Mouse (Mus musculus) gastrocnemius, postnatal 25 days (tissue): ENCODE results near the gene Sec16b. TPM values are rescaled to one million over a fixed set of nuclear protein-coding genes. Genes with fewer than 3 reads are reported as not detected.
A peak's percentile ranks its signal among the peaks of the same experiment; 100 is the strongest.

ENCODE experiments used
- DNase-seq: peaks from one replicate; pipeline ENCODE4 v3.0.0; 2022
- total RNA-seq, 2 experiments: library from RNA; stranded (reverse); gene quantifications; 1 replicate in 1 of 2; 2 replicates in 1 of 2; pipeline ENCODE4 v1.2.3; 2021

Sec16b gene
- total RNA-seq, 2 experiments from 2014 or later = 1.2 to 1.8 TPM

GRCm38 (mm10) chr1:157513559-157513958, 7.0 kb downstream of the Sec16b start:
- DNase-seq = no peak

DNA sequence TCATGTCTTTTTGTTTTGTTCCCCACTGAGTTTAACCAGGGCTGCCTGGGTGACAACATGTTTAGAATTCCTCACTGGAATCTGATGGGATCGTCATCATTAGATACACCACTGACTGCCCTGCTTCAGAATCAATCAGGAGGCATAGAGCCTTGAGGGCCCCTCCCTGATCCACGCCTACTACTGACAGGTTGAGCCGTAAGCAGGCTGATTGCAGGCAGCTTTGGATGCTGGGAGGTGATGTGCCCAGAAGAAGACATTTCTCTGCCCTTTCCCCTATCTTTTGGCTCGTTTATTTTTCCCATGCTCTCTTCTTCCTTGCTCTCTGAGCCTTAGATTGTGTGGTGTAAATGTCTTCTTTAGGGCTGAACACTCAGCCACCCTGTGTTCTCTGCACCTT, 7.8 kb downstream of the Sec16b start:
- DNase-seq = no peak

- DNase-seq = no peak
Measured at GRCm38 (mm10) chr1:157516838-157517808, 10.6 kb downstream of the Sec16b start.

GRCm38 (mm10) chr1:157518111-157518523, 11.6 kb downstream of the Sec16b start:
- DNase-seq = no peak

DNA sequence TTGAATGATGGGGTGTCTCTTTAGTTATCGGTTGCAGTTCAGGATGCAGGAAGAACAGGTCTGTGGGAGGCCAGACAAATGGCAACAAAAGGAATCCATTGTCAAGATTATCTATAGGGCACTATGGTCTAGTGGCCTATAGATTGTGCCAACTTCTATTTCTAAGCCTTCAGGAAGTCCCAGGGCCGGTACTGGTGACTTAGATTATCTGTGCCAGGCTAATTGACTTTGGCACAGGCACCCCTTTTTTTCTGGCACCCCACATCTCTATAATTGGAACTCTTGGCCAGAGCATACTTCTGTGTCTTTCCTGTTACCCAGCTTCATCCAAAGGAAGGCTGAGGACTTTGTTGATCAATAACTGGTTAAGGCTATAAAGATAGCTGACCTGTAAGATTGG, 12.9 kb downstream of the Sec16b start:
- DNase-seq = no peak

DNA sequence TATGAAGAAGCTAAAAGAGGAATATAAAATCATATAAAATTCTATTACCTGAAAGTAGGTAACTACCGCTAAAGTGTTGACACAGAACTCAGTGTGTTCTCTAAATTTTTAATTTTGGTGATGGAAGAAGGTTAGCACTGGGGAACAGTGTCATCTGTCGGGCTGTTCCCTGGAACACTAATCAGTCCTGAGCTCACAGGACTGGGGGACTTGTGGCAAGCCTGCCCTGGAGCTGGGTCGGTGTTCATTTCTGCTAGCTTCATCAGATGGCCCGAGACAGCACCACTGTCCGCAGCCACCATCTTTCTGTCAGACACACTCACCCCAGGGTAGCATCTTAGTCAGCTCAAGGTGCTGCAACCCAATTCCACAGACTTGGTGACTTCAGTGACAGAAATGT, 15.8 kb downstream of the Sec16b start:
- no peak for DNase-seq

DNA sequence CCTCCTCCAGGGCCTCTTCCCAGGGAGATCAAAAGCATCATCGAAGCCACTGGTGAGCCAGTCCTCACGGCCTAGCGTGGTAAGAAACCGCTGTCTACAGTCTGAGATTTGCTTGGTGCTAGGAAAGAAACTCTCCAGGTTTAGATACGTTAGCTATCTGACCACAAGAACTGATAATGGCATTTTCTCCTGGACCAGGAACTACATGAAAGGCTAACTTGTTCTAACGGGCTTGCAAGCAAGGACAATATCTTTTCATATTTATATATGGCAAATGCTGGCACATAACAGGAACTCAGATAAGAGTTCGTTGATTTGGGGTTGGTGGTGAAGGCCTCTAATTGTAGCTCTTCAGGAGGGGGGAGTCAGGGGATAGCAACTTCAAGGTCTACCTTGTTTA, 18.2 kb downstream of the Sec16b start:
- DNase-seq = no peak

DNA sequence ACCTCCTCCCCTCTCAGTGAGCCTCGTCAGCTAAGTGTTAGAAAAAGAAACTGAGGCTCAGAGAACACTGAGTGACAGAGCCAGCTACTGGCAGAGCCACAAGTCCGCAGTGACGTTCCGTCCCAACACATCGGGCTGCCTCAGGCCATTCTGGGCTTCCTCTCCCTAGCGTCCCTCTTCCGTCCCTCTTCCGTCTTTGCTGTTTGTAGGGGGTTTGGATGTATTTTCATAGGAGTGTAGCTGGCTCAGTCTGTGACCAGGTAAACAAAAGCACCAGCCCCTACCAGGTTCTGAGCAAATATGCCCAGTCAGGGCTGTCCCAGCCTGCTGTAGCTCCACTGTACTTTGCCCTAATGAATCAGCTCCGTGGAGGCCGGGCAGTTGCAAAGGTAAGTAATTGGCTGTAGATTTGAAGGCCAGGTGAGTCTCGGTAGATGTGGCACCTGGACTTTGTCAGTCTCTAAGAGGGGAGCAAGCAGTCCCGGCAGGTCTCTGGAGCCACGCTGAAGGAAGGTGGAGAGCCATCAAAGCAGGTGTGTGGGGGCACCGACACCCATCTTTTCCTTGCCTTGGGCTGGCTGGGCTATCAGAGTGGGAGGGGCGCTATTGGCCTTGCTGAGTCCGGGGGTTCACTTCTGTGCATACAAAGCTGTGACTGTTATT, 19.3 kb downstream of the Sec16b start:
- DNase-seq = no peak

DNA sequence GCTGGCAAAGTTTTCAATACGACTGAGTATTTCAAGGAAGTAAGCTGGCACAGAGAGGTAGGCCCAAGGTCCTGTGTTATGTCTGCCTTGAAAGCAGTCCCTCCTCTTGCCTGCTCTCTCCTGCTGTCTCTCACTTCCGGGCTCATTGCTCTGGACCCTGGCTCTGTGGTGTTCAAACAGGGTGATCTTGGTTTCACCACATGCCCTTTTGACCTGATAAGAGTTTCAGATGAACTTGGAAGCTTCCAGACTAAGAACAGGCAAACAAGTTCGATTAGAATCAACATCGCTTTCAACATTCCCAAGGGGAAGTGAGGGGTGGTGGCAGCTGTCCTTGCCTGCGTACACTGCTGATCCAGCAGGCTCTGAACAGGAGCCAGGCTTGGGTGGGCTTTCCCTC, 20.1 kb downstream of the Sec16b start:
- no peak for DNase-seq

DNA sequence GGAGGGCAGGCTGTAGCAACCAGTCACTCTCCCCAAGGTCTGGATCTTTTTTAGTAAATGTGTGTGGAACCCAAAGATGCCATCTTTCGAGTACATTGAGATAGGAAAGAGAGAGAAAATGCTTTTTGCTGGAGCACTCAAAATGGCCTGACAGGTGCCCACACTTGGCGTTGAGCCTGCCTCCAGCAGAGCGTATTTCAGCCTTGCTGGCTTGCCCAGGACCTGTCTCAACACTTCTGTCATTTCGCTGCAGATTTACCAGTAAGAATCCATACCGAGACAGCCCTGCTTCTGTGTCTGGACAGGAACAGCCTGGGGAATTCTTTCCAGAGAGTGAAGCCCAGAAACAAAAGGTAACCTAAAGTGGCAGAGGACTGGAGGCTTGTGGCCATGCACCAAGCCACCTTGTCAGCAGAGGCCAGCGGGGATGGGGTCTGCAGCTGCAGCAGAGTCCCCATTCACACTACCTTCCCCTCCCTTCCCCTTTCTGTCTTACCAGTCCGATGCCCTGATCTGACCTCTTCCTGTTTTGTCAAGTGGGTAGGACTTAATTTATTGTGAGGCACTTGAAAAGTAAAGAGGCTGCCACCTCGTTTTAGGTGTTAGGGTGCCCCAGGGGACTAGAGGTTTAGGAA, 26.4 kb downstream of the Sec16b start:
- DNase-seq = no peak

GRCm38 (mm10) chr1:157535571-157535970, 29.0 kb downstream of the Sec16b start:
- DNase-seq = no peak

DNA sequence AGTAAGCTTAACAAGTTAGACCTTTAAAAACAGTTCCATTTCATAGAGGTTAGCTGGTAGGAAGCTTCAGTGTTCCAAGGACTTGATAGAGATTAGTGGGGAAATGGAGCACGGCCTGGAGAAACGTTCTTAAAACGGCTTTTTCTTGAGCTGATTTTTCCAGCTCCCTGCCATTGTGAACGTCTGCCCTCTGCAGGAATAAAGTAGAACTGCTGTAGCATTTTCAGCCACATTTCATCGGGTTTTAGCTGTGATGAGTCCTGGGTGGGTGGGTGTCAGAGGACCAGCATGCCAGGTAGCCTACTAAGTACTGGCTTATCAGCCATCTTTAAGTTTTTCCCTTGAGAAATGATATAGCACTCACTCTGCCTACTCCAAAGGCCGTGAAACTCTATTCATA, 29.9 kb downstream of the Sec16b start:
- DNase-seq = no peak

DNA sequence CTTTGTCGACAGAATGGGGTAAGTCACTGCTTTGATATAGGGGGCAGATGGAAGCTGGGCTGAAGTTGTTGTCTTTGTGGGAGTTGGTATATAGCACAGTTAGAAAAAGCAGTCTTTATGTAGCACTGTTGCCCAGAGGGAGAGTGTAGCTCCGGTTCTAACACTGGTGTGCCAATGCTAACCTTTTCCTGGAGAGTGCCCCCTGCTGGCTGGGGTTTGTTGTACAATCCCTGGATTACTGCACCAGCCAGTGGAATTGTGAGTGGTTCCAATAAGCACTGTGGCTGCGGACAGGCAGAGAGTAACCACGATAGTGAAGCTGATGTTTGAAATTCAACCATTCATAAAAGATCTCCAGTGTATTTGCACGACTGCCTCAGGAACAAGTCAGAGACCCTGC, 31.1 kb downstream of the Sec16b start:
- no peak for DNase-seq

GRCm38 (mm10) chr1:157545056-157545455, 38.5 kb downstream of the Sec16b start:
- DNase-seq = no peak

GRCm38 (mm10) chr1:157547658-157548057, 41.1 kb downstream of the Sec16b start:
- DNase-seq = no peak

- DNase-seq = no peak
Measured at GRCm38 (mm10) chr1:157549721-157550120, 43.2 kb downstream of the Sec16b start.

GRCm38 (mm10) chr1:157552749-157553451, 46.4 kb downstream of the Sec16b start:
- peak; percentile 13 for DNase-seq

- no peak for DNase-seq
Measured at GRCm38 (mm10) chr1:157554163-157554562, 47.6 kb downstream of the Sec16b start.

- no peak for DNase-seq
Measured at GRCm38 (mm10) chr1:157554686-157555530, 48.4 kb downstream of the Sec16b start.

DNA sequence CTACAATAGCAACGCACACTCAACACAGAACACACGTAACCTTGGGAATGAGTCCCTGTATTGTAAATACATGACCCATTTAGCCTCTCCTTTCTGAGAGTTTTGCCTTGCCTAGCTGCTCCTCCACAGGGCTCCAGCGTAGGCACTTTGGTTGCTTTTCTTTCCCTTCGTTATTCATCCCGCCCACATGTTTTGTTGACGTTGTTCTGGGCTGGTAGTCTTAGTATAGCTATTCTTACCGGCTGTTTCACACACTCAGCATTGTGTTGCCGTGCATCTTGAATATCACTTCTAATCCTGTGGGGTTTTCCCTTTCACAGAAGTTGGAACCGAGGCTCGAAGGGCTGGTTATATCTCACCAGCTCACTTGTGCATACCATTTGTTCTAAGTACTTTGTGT, 49.2 kb downstream of the Sec16b start:
- DNase-seq = no peak

DNA sequence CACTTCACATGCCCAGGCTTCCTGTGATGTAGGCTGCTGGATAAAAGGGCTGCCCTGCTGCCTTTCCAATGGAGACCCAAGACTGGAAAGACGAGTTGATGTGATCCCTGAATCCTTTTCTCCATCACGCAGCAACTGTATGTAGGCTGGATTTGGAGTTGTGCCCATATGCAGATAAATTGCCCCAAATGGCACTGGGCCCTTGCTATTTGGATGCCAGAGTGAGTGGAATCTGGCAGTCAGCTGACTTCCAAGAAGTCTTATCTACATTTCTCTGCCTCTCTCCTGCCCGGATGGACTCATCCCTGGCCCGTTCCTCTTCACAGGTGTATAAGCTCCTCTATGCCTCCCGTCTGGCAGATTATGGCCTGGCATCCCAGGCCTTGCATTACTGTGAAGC, 49.9 kb downstream of the Sec16b start:
- no peak for DNase-seq
